Mouse (Mus musculus): ENCODE measurements around the gene Amer3. TPM values are rescaled to one million over a fixed set of nuclear protein-coding genes. Genes with fewer than 3 reads are reported as not detected.

The Amer3 gene
- polyA plus RNA-seq (2012; rRNA removed) = 0.14 TPM in 2 replicates

GRCm38 (mm10) chr1:34578851-34579781 lies at the start of gene Amer3:
Gene Amer3, plus strand, starts transcription at chr1:34579657.

DNA sequence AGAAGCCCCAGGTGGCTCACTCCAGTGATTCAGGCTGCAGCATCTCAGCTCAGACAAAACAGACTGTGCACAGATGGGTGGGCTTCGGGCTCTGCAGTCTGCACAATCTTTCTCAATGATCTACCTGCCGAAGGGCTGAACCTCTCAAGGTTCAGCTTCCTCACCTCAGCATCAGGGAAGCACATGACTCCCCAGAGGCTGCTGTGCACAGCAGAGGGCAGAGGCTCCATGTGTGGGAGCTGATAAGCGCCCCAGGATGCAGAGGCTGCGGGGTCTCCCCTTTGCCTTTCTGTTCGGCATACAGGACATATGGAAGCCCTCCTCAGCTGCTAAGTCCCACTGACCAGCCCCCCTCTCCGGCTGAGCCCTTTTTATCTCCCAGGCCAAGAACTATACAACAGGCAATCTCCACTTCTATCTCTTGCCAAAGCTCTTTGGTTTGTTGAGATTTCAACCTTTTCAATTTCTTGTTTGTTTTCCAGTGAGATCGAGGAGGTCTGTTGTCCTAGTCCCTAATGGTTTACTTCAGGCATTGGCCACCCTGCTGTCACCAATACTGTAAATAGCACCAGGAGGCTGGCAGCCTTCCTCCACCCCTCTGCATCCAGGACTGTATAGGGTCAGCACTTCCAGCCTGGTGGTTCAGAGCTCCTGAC lies 44.3 kb upstream of the Amer3 start, which contains the start of gene Cfc1:
Gene Cfc1 (plus strand): TSS at position 606 of the 656 bp plus-strand sequence.

GRCm38 (mm10) chr1:34560843-34561242 lies 18.6 kb upstream of the Amer3 start, which contains the start of gene Prss40:
Gene Prss40, minus strand, starts transcription at chr1:34560943.

Other genes starting within 250 kb of the Amer3 start
- gene Ccdc115, start 140.0 kb upstream of the Amer3 start, polyA plus RNA-seq (2012; rRNA removed) = 18.0 and 20.4 TPM in 2 replicates
- 41.4 and 43.1 TPM in 2 replicates for gene Imp4, start 139.8 kb upstream of the Amer3 start, polyA plus RNA-seq (2012; rRNA removed)
- gene Ptpn18, start 119.9 kb upstream of the Amer3 start, polyA plus RNA-seq (2012; rRNA removed) = 296 and 308 TPM in 2 replicates
- gene Prss39, start 81.2 kb upstream of the Amer3 start, polyA plus RNA-seq (2012; rRNA removed) = not detected in 2 replicates
- gene Cfc1, start 44.0 kb upstream of the Amer3 start, polyA plus RNA-seq (2012; rRNA removed) = not detected in 2 replicates
- gene Prss40, start 18.7 kb upstream of the Amer3 start, polyA plus RNA-seq (2012; rRNA removed) = not detected in 2 replicates

Measured in colon, adult 2 months (tissue).